Mouse (Mus musculus) embryonic facial prominence, embryonic 11.5 days (tissue): ENCODE results near the gene Tti1. TPM values are rescaled to one million over a fixed set of nuclear protein-coding genes. Genes with fewer than 3 reads are reported as not detected.

Experiments used
- ATAC-seq: fragments of 200-750 bp; cut with Nextera tagmentation; replicated peaks from 2 replicates; pipeline ENCODE4 v1.8.0; 2017; ENCODE audit warnings: low read depth; ENCODE audit not compliant: insufficient number of reproducible peaks, low FRiP score, low TSS enrichment
- DNase-seq: peaks from one replicate; pipeline ENCODE4 v3.0.0-alpha.2; 2015; ENCODE audit warnings: low spot score
- H3K27ac ChIP-seq: fragments of 300-500 bp; sonication (generic); replicated peaks from 2 replicates; pipeline ENCODE4 v1.5.1; 2014; ENCODE audit warnings: mild to moderate bottlenecking, low read depth, low read length, control low read depth
- H3K27me3 ChIP-seq: fragments of 300-500 bp; sonication (generic); 2 replicates; pipeline ENCODE4 v1.6.1; 2014; ENCODE audit warnings: mild to moderate bottlenecking, low read length, moderate library complexity, mixed read lengths; ENCODE audit not compliant: control insufficient read depth, insufficient read depth
- H3K36me3 ChIP-seq: fragments of 300-500 bp; sonication (generic); replicated peaks from 2 replicates; pipeline ENCODE4 v1.6.1; 2014; ENCODE audit warnings: low read depth, mild to moderate bottlenecking, low read length, moderate library complexity, mixed read lengths; ENCODE audit not compliant: control insufficient read depth, insufficient read depth
- H3K4me1 ChIP-seq: fragments of 300-500 bp; sonication (generic); 2 replicates; pipeline ENCODE4 v1.6.1; 2014; ENCODE audit warnings: low read length, mixed read lengths; ENCODE audit not compliant: control insufficient read depth, insufficient read depth
- H3K4me2 ChIP-seq: fragments of 300-500 bp; sonication (generic); 2 replicates; pipeline ENCODE4 v1.6.1; 2014; ENCODE audit warnings: low read depth, mild to moderate bottlenecking, control low read depth, low read length, moderate library complexity
- H3K4me3 ChIP-seq: fragments of 300-500 bp; sonication (generic); 2 replicates; pipeline ENCODE4 v1.5.1; 2014; ENCODE audit warnings: low read depth, low read length, control low read depth
- H3K9ac ChIP-seq: fragments of 300-500 bp; sonication (generic); replicated peaks from 2 replicates; pipeline ENCODE4 v1.6.1; 2014; ENCODE audit warnings: mild to moderate bottlenecking, control low read depth, low read length
- H3K9me3 ChIP-seq: fragments of 300-500 bp; sonication (generic); replicated peaks from 2 replicates; pipeline ENCODE4 v1.6.1; 2016; ENCODE audit warnings: mild to moderate bottlenecking, low read length, inconsistent platforms, mixed read lengths; ENCODE audit not compliant: control insufficient read depth
- WGBS: fragments of 180-500 bp; shearing (Covaris S2); extraction: QIAGEN DNeasy Blood & Tissue Kit; methylation state at CpG from one replicate; pipeline ENCODE4 v1.1.7; 2014; 5-methylcytosine and 5-hydroxymethylcytosine counted together
- polyA plus RNA-seq: library from polyadenylated mRNA; unstranded; fragments of >200 nt; fragmentation: Nextera tagmentation; extraction: Ambion mirVana; gene quantifications from 2 replicates; pipeline ENCODE4 v1.2.1, GENCODE M21; 2014

Tti1 gene
- polyA plus RNA-seq, 1 experiment from 2014 or later = 28.5 TPM

DNA sequence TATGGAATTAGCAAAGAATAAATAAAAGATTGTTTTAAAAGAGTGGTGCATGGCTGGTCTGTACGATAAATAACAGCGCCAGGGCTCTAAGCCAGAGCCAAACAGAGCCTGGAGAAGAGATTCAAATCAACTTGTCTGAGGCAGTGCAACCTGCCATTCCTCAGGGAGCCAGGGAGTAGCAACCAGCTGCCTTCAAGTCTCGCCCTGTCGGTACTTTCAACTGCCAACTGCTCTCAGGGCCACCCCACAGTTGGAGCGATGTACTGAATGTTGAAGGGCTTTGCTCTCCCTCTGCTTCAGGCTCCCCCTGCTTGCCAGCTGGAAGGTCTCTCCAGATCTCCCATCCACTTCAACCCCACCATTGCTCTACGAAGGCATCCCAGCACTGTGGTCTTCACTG is 58.1 kb downstream of the Tti1 start:
- Histone ChIP-seq H3K4me1 (no peaks in the 10 kb centered on the region), H3K27ac (no peak overlapping the region), H3K4me2 (no peak overlapping the region), H3K9me3 (no peaks in the 10 kb centered on the region), H3K9ac (no peak overlapping the region), H3K27me3 (no peaks in the 10 kb centered on the region), H3K4me3 (no peak overlapping the region), H3K36me3 (no peaks in the 10 kb centered on the region)
- WGBS = 55% methylated on average over 6 of the region's 6 CpGs
- no peak for ATAC-seq
- no peak for DNase-seq

DNA sequence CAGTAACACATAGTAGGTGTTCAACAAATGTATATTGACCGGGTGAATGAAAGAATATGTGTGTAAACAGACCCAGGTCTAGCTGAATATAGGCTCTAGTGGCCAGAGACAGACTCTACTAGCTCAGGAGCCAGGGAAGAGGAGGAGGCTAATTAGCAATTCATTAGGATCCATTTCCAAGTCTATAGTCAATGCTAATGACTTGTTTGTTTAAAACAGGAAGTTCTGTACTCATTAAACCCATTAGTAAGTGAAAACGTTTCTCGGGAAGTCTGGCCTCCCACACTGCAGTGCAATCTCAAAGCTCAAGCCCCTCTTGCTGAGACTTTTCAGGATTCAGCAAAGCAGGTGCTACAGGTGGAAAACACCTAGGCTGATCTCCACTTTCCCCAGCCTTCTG is 60.4 kb downstream of the Tti1 start:
- no peak overlapping the region for H3K4me3 ChIP-seq
- DNase-seq (no peak), ATAC-seq (no peak)
- no peaks in the 10 kb centered on the region for H3K27me3 ChIP-seq
- H3K9ac ChIP-seq = no peak overlapping the region
- 34% methylated on average over 3 of the region's 3 CpGs for WGBS
- no peaks in the 10 kb centered on the region for H3K9me3 ChIP-seq
- no peaks in the 10 kb centered on the region for H3K36me3 ChIP-seq
- H3K4me2 ChIP-seq = no peak overlapping the region
- no peak overlapping the region for H3K27ac ChIP-seq
- H3K4me1 ChIP-seq = no peaks in the 10 kb centered on the region

DNA sequence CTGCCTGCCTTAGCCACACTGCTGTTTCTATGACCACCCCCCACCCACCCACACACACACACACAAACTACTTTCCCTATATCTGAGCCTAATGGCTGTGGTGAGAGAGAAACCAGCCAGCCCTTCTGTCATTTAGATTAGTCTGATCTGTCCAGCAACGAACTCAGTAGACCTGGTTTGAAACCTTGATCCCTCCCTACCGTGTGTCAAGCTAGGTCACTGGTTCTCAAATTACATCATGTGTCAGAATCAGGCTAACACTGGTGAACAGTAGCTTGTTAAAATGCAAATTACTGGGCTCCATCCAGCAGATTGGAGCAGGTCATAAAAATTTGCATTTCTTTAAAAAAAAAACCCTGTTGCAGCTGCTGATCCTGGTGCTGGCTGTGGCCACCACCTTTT is 70.5 kb downstream of the Tti1 start:
- no peak overlapping the region for H3K4me3 ChIP-seq
- no peak overlapping the region for H3K9ac ChIP-seq
- no peak for ATAC-seq
- H3K27ac ChIP-seq = no peak overlapping the region
- 3% methylated on average over 2 of the region's 2 CpGs for WGBS
- H3K4me2 ChIP-seq = no peak overlapping the region
- no peaks in the 10 kb centered on the region for H3K27me3 ChIP-seq
- no peaks in the 10 kb centered on the region for H3K4me1 ChIP-seq
- H3K9me3 ChIP-seq = no peaks in the 10 kb centered on the region
- H3K36me3 ChIP-seq = no peaks in the 10 kb centered on the region
- peak; percentile 9 for DNase-seq

DNA sequence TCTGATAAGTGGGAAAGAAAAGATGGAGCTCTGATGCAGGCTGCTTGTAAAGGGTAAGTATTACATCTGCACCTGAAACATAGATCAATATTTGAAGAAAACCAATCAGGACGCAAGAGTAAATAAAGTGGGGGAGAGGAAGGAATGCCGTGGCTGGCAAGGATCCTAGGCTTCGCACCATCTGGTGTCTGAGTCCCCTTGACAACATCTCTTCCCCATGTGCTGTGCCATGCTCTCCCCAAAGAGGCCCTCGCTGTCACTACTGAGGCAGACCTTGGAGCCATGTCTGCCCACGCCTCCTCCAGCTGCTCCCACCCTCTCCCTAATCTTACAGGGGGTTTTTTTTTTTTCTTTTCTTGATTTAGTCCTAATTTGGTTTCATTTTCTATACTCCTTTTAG is 74.3 kb downstream of the Tti1 start:
- H3K9ac ChIP-seq = no peak overlapping the region
- H3K4me1 ChIP-seq = no peaks in the 10 kb centered on the region
- WGBS = 82% methylated on average over 5 of the region's 5 CpGs
- H3K4me2 ChIP-seq = no peak overlapping the region
- no peaks in the 10 kb centered on the region for H3K36me3 ChIP-seq
- no peaks in the 10 kb centered on the region for H3K9me3 ChIP-seq
- ATAC-seq = no peak
- no peak overlapping the region for H3K27ac ChIP-seq
- no peak overlapping the region for H3K4me3 ChIP-seq
- DNase-seq = no peak
- no peaks in the 10 kb centered on the region for H3K27me3 ChIP-seq

DNA sequence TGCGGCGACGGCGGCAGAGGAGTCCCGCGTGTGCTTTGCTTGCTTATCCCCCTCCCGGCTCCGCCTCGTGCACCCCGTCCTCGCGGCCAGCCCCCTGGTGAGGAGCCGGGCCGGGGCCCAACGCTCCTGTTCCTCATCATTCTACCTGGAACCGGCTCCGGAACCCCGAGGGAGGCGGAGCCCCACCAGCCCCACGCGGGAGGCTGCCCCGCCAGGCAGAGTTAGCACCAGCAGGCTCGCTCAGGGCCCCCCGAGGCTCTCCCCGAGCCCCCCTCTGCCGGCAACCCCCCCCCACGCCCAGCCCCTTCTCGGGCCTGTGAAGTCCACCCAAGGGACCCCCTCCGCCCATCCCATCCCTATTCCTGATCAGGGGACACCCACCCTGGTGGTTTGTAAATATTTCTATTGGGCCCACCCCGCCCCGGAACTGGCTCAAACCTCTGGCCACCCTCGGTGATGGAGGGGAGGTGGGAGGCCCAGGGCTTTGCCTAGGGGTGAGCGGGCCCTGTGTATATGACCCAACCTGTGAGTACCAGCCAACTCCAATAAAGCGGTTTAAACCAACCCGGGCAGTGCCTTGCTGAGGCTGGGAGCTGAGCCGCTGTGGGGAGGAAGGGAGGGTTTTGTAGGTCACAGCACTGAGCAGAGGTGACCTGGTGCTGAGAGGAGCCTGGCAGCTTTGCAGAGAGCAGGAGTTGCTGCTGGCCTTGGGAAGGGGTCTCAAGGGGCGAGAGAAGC is 83.9 kb downstream of the Tti1 start:
- DNase-seq (no peak), ATAC-seq (0 out of 2 replicates have a peak, but pooled peaks have one; percentile 12)
- no peaks in the 10 kb centered on the region; the same call in 1 of the 2 replicates for H3K27me3 ChIP-seq
- H3K4me2 ChIP-seq = peak overlapping the region; percentile 96
- H3K9ac ChIP-seq = peak overlapping the region; percentile 86
- H3K9me3 ChIP-seq = no peaks in the 10 kb centered on the region
- 10% methylated on average over 30 of the region's 37 CpGs for WGBS
- H3K4me1 ChIP-seq = 0 out of 2 replicates have a peak, but pooled peaks cover 2% of the 10 kb centered on the region
- H3K27ac ChIP-seq = peak overlapping the region; percentile 41; the same call in 1 of the 2 replicates
- peak overlapping the region; percentile 51 for H3K4me3 ChIP-seq
- H3K36me3 ChIP-seq = no peaks in the 10 kb centered on the region

DNA sequence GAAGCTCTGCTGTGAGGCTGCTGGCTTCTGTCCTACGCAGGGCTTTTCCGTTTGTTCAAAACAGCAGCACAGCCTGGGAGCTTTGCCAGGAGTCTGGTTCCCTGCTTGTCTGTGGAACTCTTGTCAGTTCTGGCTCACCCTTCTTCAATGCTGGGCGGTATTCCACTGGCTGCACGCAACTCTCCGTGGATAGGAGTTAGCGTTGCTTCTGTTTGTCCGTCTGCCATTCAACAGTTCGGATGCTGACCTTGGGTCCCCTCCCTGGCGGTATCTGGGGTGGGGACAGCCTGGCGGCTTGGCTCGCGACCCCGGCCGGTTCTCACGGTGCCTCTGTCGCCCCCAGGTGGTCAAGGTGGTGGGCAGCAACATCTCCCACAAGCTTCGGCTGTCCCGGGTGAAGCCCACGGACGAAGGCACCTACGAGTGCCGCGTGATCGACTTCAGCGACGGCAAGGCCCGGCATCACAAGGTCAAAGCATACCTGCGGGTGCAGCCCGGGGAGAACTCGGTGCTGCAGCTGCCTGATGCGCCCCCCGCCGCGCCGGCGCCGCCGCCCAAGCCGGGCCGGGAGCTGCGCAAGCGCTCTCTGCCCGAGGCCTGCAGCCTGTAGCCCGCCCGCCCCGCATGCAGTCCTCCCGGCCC is 84.6 kb downstream of the Tti1 start:
- Histone ChIP-seq H3K27ac (peak overlapping the region; percentile 41; the same call in 1 of the 2 replicates), H3K36me3 (no peaks in the 10 kb centered on the region), H3K9ac (peak overlapping the region; percentile 86), H3K4me3 (peak overlapping the region; percentile 51), H3K27me3 (no peaks in the 10 kb centered on the region; the same call in none of the 2 replicates), H3K4me1 (0 out of 2 replicates have a peak, but pooled peaks cover 2% of the 10 kb centered on the region), H3K9me3 (no peaks in the 10 kb centered on the region), H3K4me2 (peak overlapping the region; percentile 96)
- DNase-seq (peak; percentile 86), ATAC-seq (peak; percentile 54; the same call in 1 of the 2 replicates)
- WGBS = 2% methylated on average over 44 of the region's 47 CpGs

DNA sequence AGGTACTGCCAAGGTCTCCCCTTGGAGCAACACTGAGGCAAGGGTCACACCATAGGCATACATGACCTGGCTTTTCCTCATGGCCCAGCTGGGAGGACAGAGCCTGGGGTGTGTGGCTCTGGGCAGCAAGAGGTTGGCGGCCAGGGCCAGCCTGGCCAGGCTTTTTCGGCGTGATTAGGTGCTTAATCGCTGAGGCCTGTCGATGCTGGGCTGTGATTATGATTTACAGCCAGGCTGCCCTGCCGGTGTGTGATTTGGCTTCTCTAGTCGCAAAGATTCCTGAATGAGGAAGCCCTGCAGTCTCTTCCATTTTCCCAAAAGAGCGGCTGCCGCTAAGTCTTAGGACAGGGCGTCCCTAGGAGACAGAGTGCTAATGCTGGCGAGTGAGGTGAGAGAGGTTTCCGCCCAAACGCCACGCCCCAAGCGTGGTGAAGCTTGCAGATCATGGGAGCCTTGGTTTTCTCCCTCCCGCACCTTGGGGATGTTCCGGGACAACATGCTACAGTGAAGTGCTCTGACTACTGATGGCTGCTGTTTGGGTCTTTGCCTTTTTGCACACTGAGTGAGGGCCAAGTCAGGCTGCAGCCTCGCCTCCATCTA is 87.5 kb downstream of the Tti1 start:
- no peak for DNase-seq
- Histone ChIP-seq H3K9ac (no peak overlapping the region), H3K4me1 (0 out of 2 replicates have a peak, but pooled peaks cover 2% of the 10 kb centered on the region), H3K4me3 (no peak overlapping the region), H3K27ac (no peak overlapping the region), H3K9me3 (no peaks in the 10 kb centered on the region), H3K4me2 (no peak overlapping the region), H3K36me3 (no peaks in the 10 kb centered on the region), H3K27me3 (no peaks in the 10 kb centered on the region; the same call in none of the 2 replicates)
- no peak for ATAC-seq
- 4% methylated on average over 18 of the region's 18 CpGs for WGBS

DNA sequence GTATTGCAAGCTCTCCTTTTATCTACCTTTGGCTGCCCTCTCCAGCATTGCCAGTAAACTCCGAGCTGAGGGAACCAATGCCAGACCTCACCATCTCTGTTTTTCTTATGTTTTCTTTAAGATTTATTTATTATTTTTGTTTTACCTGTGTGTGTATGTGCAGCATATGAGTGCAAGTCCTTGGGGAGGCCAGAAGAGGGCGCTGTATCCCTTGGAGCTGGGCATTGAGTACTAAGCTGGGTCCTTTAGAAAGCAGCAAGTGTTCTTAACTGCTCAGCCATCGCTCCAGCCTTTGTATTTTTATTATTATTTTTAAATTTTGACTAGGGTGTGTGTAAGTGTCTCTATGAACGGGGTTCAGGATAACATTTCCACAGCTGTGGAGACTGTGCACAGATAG is 91.6 kb downstream of the Tti1 start:
- WGBS = 79% methylated on average over 4 of the region's 4 CpGs
- H3K9ac ChIP-seq = no peak overlapping the region
- no peak overlapping the region for H3K27ac ChIP-seq
- H3K9me3 ChIP-seq = no peaks in the 10 kb centered on the region
- H3K27me3 ChIP-seq = no peaks in the 10 kb centered on the region; the same call in none of the 2 replicates
- H3K4me3 ChIP-seq = no peak overlapping the region
- H3K4me2 ChIP-seq = no peak overlapping the region
- no peaks in the 10 kb centered on the region for H3K36me3 ChIP-seq
- DNase-seq = no peak
- ATAC-seq = no peak
- 0 out of 2 replicates have a peak, but pooled peaks cover 2% of the 10 kb centered on the region for H3K4me1 ChIP-seq
